Mouse (Mus musculus) hindbrain, embryonic 13.5 days (tissue): ENCODE data around the gene Comtd1. TPM values are rescaled to one million over a fixed set of nuclear protein-coding genes. Genes with fewer than 3 reads are reported as not detected.
A peak's percentile ranks its signal among the peaks of the same experiment; 100 is the strongest.

Experiments used
- ATAC-seq: fragments of 200-750 bp; cut with Nextera tagmentation; 2 replicates; pipeline ENCODE4 v1.8.0; 2017; ENCODE audit warnings: moderate TSS enrichment; ENCODE audit not compliant: low FRiP score
- H3K27ac ChIP-seq: fragments of 300-500 bp; sonication (generic); 2 replicates; pipeline ENCODE4 v1.5.1; 2015; ENCODE audit warnings: inconsistent platforms, mild to moderate bottlenecking, moderate library complexity
- H3K27me3 ChIP-seq: fragments of 300-500 bp; sonication (generic); 2 replicates; pipeline ENCODE4 v1.6.1; 2015; ENCODE audit warnings: mild to moderate bottlenecking, inconsistent platforms
- H3K36me3 ChIP-seq: fragments of 300-500 bp; sonication (generic); 2 replicates; pipeline ENCODE4 v1.6.1; 2015; ENCODE audit warnings: mild to moderate bottlenecking, inconsistent platforms
- H3K4me1 ChIP-seq: fragments of 300-500 bp; sonication (generic); replicated peaks from 2 replicates; pipeline ENCODE4 v1.6.1; 2015; ENCODE audit warnings: inconsistent platforms
- H3K4me2 ChIP-seq: fragments of 300-500 bp; sonication (generic); 2 replicates; pipeline ENCODE4 v1.6.1; 2015; ENCODE audit warnings: inconsistent platforms, mild to moderate bottlenecking, moderate library complexity
- H3K4me3 ChIP-seq: fragments of 300-500 bp; sonication (generic); 2 replicates; pipeline ENCODE4 v1.5.1; 2015; ENCODE audit warnings: mild to moderate bottlenecking, inconsistent platforms
- H3K9ac ChIP-seq: fragments of 300-500 bp; sonication (generic); 2 replicates; pipeline ENCODE4 v1.6.1; 2015; ENCODE audit warnings: mild to moderate bottlenecking, inconsistent platforms
- H3K9me3 ChIP-seq: fragments of 300-500 bp; sonication (generic); 2 replicates; pipeline ENCODE4 v1.6.1; 2016; ENCODE audit warnings: inconsistent platforms
- WGBS: fragments of 180-500 bp; shearing (Covaris S2); methylation state at CpG from one replicate; pipeline ENCODE4 v1.1.7; 2015; 5-methylcytosine and 5-hydroxymethylcytosine counted together
- polyA plus RNA-seq: library from polyadenylated mRNA; unstranded; fragments of >200 nt; fragmentation: Nextera tagmentation; extraction: Ambion mirVana; gene quantifications from 2 replicates; pipeline ENCODE4 v1.2.1, GENCODE M21; 2015

Comtd1 gene
- polyA plus RNA-seq, 1 experiment from 2014 or later = 34.2 TPM

DNA sequence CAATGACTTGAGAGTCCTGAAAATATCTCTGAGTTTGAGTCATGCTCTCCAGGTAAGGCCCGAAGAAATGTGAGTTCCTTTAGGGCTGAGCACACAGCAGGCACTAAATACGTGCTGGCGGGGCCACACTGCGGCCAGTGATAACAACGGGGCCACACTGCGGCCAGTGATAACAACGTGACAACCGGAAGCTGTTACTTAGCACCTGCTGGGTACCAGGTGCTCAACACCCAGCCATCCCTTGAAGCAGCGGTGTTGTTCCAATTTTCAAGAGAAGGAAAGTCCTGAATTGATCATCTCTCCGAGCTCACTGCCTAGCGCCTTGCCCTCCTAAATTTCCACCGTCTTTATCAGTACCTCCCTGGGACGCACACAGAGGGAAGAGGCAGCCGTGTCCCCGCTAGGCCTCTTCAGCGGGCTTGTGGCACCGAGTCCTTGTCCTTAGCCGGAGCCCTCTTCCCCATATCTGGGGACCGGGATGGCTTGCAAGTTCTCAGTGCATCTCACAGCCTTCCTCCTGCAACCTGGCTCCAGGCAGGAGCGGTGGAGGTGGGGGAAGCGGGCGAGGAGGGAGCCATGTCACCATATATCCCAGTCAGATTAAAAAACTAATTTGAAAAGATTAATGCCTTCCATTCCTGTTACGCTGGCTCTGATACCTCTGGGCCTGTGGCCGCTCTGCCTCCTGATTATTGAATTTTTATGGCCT lies 1.8 kb upstream of the Comtd1 start:
- H3K4me1 ChIP-seq = peaks cover 51% of the 10 kb centered on the region
- no peaks in the 10 kb centered on the region for H3K9me3 ChIP-seq
- H3K9ac ChIP-seq = no peak overlapping the region
- no peak overlapping the region for H3K4me2 ChIP-seq
- peaks cover 13% of the 10 kb centered on the region for H3K36me3 ChIP-seq
- 0 out of 2 replicates have a peak overlapping the region, but pooled peaks have one; percentile 18 for H3K27ac ChIP-seq
- H3K4me3 ChIP-seq = no peak overlapping the region
- no peaks in the 10 kb centered on the region for H3K27me3 ChIP-seq
- ATAC-seq = no peak
- 76% methylated on average over 24 of the region's 24 CpGs for WGBS

GRCm38 (mm10) chr14:21849524-21850418 lies 994 bp upstream of the Comtd1 start:
- WGBS = 91% methylated on average over 13 of the region's 13 CpGs
- no peak for ATAC-seq
- Histone ChIP-seq H3K36me3 (peaks cover 19% of the 10 kb centered on the region), H3K27ac (no peak overlapping the region), H3K9ac (no peak overlapping the region), H3K4me2 (no peak overlapping the region), H3K4me1 (peaks cover 51% of the 10 kb centered on the region), H3K4me3 (no peak overlapping the region), H3K9me3 (no peaks in the 10 kb centered on the region), H3K27me3 (no peaks in the 10 kb centered on the region)

DNA sequence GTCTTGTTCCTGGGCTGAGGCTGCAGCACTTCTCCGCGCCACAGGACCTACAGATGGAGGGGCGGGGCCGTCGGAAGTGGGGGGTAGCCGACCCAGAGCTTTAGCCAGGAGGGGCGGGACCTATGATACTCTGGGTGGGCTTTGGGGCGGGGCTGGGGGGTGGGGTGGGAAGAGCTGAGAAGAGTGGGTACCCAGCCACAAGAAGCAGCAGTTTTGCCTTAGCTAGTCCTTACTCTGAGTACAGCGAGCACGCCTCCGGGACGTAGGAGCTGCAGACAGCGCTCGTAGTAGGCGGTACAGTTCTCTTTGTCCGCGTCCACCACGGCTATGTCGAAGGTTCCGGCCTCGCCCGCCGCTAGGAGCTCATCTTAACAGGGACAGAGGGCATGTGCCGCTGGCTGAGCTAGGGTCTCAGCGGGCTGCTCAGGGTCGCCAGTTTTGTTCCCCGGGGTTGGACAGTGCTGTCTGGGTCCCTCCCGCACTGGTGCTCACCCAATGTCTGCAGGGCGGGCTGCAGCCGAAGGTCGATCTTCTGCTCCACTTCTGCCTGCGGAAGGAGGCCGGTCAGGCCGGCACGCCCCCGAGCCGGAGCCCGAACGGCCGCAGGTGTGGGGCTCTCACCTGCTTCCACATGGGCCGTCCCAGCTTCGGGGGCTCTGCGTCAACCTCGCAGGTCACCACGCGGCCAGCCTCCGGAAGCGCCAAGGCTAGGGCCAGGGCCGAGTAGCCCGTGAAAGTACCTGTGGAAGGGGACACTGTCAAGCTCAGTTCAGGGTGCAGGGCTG lies 1.2 kb downstream of the Comtd1 start:
- peak; percentile 48 for ATAC-seq

DNA sequence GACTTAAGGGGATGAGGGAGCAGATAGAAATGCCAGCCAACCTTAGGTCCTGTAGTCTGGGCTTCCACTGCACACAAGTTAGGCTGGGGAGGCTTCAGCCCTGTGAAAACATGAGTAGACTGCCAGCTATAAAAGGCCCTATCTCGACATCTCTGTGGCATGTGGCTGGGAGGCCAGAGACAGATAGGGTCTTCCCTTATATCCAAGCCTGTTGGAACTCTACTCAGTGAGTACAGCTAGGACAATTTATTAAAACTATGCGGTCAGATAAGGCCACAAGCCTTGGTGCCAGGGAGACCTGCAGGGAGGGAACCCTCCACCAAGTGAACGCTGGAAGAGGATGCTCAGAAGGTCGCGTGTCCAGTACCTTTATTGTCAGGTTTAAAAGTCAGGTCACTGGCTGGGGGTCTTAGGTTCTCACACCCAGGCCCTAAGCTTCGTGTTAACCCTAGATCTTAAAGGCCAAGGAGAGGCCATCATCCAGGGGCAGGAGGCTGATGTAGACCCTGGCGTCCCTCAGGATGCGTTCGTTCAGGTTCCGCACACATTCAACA lies 1.9 kb downstream of the Comtd1 start:
- Histone ChIP-seq H3K27me3 (no peaks in the 10 kb centered on the region), H3K27ac (no peak overlapping the region), H3K9ac (0 out of 2 replicates have a peak overlapping the region, but pooled peaks have one; percentile 88), H3K4me1 (peaks cover 40% of the 10 kb centered on the region), H3K4me2 (peak overlapping the region; percentile 99), H3K9me3 (no peaks in the 10 kb centered on the region), H3K36me3 (peaks cover 46% of the 10 kb centered on the region), H3K4me3 (peak overlapping the region; percentile 75)
- ATAC-seq = no peak
- 21% methylated on average over 10 of the region's 10 CpGs for WGBS

More for the DNA sequence above, 1.2 kb downstream of the Comtd1 start:
- H3K9me3 ChIP-seq = no peaks in the 10 kb centered on the region
- H3K27me3 ChIP-seq = no peaks in the 10 kb centered on the region
- H3K9ac ChIP-seq = peak overlapping the region; percentile 88
- H3K36me3 ChIP-seq = peaks cover 39% of the 10 kb centered on the region
- H3K27ac ChIP-seq = peak overlapping the region; percentile 55
- peaks cover 41% of the 10 kb centered on the region for H3K4me1 ChIP-seq
- H3K4me3 ChIP-seq = peak overlapping the region; percentile 75
- peak overlapping the region; percentile 99 for H3K4me2 ChIP-seq
- WGBS = under 1% methylated on average over 50 of the region's 50 CpGs

- peaks cover 82% of the 10 kb centered on the region for H3K36me3 ChIP-seq
- H3K27me3 ChIP-seq = no peaks in the 10 kb centered on the region
- ATAC-seq = no peak
- H3K4me1 ChIP-seq = peaks cover 17% of the 10 kb centered on the region
- no peak overlapping the region for H3K27ac ChIP-seq
- 87% methylated on average over 6 of the region's 6 CpGs for WGBS
- no peak overlapping the region for H3K4me2 ChIP-seq
- H3K4me3 ChIP-seq = no peak overlapping the region
- H3K9me3 ChIP-seq = no peaks in the 10 kb centered on the region
- no peak overlapping the region for H3K9ac ChIP-seq
These were observed 5.5 kb downstream of the Comtd1 start for GRCm38 (mm10) chr14:21843263-21843662.

DNA sequence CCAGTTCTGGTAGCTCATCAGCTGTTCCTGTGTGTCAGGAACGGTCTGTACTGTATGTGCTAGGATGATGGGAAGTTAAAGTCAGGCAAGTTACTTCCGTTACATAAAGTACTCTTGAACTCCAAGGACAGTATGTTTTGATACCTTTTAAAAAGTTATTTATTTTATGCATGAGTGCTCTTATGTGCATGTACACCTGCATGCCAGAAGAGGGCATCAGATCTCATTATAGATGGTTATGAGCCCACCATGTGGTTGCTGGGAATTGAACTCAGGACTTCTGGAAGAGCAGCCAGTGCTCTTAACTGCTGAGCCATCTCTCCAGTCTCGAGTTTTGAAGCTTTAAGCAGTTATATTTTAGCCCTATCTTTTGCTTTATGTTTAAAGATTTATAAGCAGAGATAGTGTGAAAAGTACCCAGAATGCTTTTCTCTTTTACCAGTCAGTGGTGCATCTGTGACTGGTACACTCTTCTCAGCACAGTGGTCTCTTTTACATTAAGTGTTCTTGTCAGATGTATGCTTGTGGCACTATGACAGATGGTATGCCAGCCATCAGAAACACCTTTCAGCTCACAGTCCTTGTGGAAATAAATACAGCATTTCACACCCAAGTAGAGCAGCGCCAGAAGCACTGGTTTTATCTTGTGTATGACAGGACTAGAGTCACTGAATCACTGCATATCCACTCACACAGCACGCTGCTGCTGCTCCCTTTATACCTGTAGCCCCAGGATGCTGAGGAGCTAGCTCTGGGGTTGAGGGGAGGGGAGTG lies 6.8 kb downstream of the Comtd1 start:
- H3K27ac ChIP-seq = no peak overlapping the region
- H3K4me2 ChIP-seq = no peak overlapping the region
- H3K4me1 ChIP-seq = peaks cover 4% of the 10 kb centered on the region
- H3K9ac ChIP-seq = no peak overlapping the region
- no peaks in the 10 kb centered on the region for H3K9me3 ChIP-seq
- ATAC-seq = no peak
- 90% methylated on average over 5 of the region's 5 CpGs for WGBS
- H3K27me3 ChIP-seq = no peaks in the 10 kb centered on the region
- H3K36me3 ChIP-seq = peaks cover 94% of the 10 kb centered on the region
- no peak overlapping the region for H3K4me3 ChIP-seq

- H3K9me3 ChIP-seq = no peaks in the 10 kb centered on the region
- WGBS = 79% methylated on average over 8 of the region's 8 CpGs
- H3K27me3 ChIP-seq = no peaks in the 10 kb centered on the region
- peaks cover 79% of the 10 kb centered on the region for H3K36me3 ChIP-seq
- no peak overlapping the region for H3K9ac ChIP-seq
- ATAC-seq = no peak
- no peak overlapping the region for H3K4me3 ChIP-seq
- no peak overlapping the region for H3K4me2 ChIP-seq
- H3K4me1 ChIP-seq = peaks cover 2% of the 10 kb centered on the region
- no peak overlapping the region for H3K27ac ChIP-seq
These were observed 10.3 kb downstream of the Comtd1 start for GRCm38 (mm10) chr14:21838336-21839017.

- Histone ChIP-seq H3K4me3 (peak overlapping the region; percentile 89), H3K36me3 (peaks cover 14% of the 10 kb centered on the region), H3K4me1 (peaks cover 26% of the 10 kb centered on the region), H3K27ac (peak overlapping the region; percentile 92), H3K4me2 (peak overlapping the region; percentile 84), H3K9ac (peak overlapping the region; percentile 91), H3K9me3 (no peaks in the 10 kb centered on the region), H3K27me3 (no peaks in the 10 kb centered on the region)
- ATAC-seq = peak; percentile 41
- WGBS = under 1% methylated on average over 28 of the region's 28 CpGs
These were observed 16.9 kb downstream of the Comtd1 start for GRCm38 (mm10) chr14:21831830-21832403.

DNA sequence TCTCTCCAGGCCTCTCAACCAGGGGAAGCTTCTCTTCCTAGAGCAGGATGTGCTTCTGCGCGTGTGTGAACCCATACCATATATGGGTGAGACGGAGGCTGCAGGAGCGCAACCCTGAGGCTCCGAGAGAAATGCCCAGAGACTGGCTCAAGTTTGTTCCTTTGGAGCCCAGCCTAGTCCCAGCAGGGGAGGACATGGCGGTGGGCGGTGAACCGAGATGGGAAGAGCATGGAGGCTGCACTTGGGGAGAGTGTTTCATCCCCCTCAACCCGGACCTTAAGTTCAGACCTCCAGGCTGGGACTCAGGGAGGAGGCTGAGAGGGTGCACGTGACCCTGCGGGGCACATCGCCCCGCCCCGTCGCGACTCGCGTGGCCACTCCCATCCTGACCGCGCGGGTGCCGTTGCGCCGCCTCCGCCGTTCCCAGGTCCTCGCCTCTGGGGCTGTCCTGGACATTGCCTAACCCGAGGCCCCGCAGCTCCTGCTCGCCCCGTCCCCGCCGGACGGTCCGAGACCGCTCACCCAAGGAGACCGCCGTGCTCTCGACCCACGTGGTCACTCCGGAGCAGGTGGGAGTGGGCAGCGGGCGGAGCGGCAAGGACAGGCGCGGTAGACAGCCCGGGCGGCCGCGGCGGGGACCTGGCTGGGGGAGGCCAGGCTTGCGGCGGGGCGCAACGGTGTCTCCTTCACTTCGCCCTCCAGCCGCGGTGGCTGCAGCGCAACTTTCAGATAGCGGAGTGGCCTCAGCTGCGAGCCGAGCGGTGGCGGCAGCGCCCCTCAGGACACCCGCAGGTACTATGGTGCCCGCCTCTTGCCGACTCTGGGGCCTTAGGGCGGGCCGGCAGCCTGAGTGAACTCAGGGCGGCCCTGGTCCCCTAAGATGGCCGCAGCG lies 17.7 kb downstream of the Comtd1 start:
- H3K4me1 ChIP-seq = peaks cover 26% of the 10 kb centered on the region
- H3K27me3 ChIP-seq = no peaks in the 10 kb centered on the region
- H3K9me3 ChIP-seq = no peaks in the 10 kb centered on the region
- H3K4me3 ChIP-seq = peak overlapping the region; percentile 89
- ATAC-seq = peak; percentile 97
- H3K27ac ChIP-seq = peak overlapping the region; percentile 92
- under 1% methylated on average over 57 of the region's 73 CpGs for WGBS
- H3K36me3 ChIP-seq = peaks cover 9% of the 10 kb centered on the region; the same call in 1 of the 2 replicates
- H3K9ac ChIP-seq = peak overlapping the region; percentile 91
- peak overlapping the region; percentile 84 for H3K4me2 ChIP-seq
